Mouse (Mus musculus): Measurements from ENCODE around the gene Sync.

- TF ChIP-seq CTCF (IDR thresholded peaks at IDR 0.05; ENCODE audit: control insufficient read depth, insufficient read depth, insufficient read length) (no peak), USF1 (IDR thresholded peaks at IDR 0.05; ENCODE audit: low read depth) (no peak), CEBPB (IDR thresholded peaks at IDR 0.05; ENCODE audit: low read depth) (no peak), MYOD1 (IDR thresholded peaks at IDR 0.05; ENCODE audit: control insufficient read depth, insufficient read length, low read depth) (no peak)
Measured at GRCm38 (mm10) chr4:129251482-129252125, 35.8 kb upstream of the Sync start.
